Mouse (Mus musculus) adrenal gland, adult 8-10 months (tissue): ENCODE measurements at regions not wholly inside any gene's neighbourhood (a gene's known extent, or its start where the extent isn't known, plus 50 kb on each side); places are given as distances from the start of the nearest gene placed in this dataset.
"Not testable (repeated sequence)": the region's sequence is repeated elsewhere in the genome, so short reads cannot be mapped to it uniquely, and the experiment has no call there.

Experiments used
- DNase-seq: peaks from one replicate; pipeline ENCODE4 v3.0.0; 2022

GRCm38 (mm10) chr10:56783941-56784340 is 406.8 kb downstream of the Gja1 start:
- DNase-seq = peak; percentile 31

- DNase-seq = no peak
These were observed 411.0 kb downstream of the Gja1 start for GRCm38 (mm10) chr10:56788081-56788480.

- no peak for DNase-seq
These were observed 415.9 kb downstream of the Gja1 start for GRCm38 (mm10) chr10:56793074-56793473.

- DNase-seq = no peak
These were observed 418.3 kb downstream of the Gja1 start for GRCm38 (mm10) chr10:56795396-56795795.

GRCm38 (mm10) chr10:56799307-56799706 is 422.2 kb downstream of the Gja1 start:
- no peak for DNase-seq

GRCm38 (mm10) chr10:56799745-56800144 is 422.6 kb downstream of the Gja1 start:
- no peak for DNase-seq

GRCm38 (mm10) chr10:56809006-56809405 is 431.9 kb downstream of the Gja1 start:
- no peak for DNase-seq

GRCm38 (mm10) chr10:56822158-56822557 is 445.0 kb downstream of the Gja1 start:
- no peak for DNase-seq

- DNase-seq = no peak
These were observed 454.2 kb downstream of the Gja1 start for GRCm38 (mm10) chr10:56831331-56831730.

- DNase-seq = no peak
These were observed 454.8 kb downstream of the Gja1 start for GRCm38 (mm10) chr10:56831966-56832365.

- DNase-seq = no peak
These were observed 459.0 kb downstream of the Gja1 start for GRCm38 (mm10) chr10:56836130-56836529.

GRCm38 (mm10) chr10:56839006-56839495 is 461.9 kb downstream of the Gja1 start:
- no peak for DNase-seq

- no peak for DNase-seq
These were observed 462.4 kb downstream of the Gja1 start for GRCm38 (mm10) chr10:56839545-56839944.

- DNase-seq = peak; percentile 19
These were observed 463.6 kb downstream of the Gja1 start for GRCm38 (mm10) chr10:56840732-56841131.

GRCm38 (mm10) chr10:56841486-56841885 is 464.4 kb downstream of the Gja1 start:
- peak; percentile 23 for DNase-seq

- no peak for DNase-seq
These were observed 464.8 kb downstream of the Gja1 start for GRCm38 (mm10) chr10:56841973-56842372.

- DNase-seq = no peak
These were observed 475.4 kb downstream of the Gja1 start for GRCm38 (mm10) chr10:56852484-56852883.

- DNase-seq = no peak
These were observed 479.1 kb downstream of the Gja1 start for GRCm38 (mm10) chr10:56856186-56856585.

GRCm38 (mm10) chr10:56879744-56880143 is 502.6 kb downstream of the Gja1 start:
- DNase-seq = no peak

GRCm38 (mm10) chr10:56880154-56880591 is 503.0 kb downstream of the Gja1 start:
- DNase-seq = no peak

GRCm38 (mm10) chr10:56884456-56885410 is 507.6 kb downstream of the Gja1 start:
- DNase-seq = no peak

GRCm38 (mm10) chr10:56891530-56891929 is 514.4 kb downstream of the Gja1 start:
- DNase-seq = not testable (repeated sequence)

- DNase-seq = no peak
These were observed 515.6 kb downstream of the Gja1 start for GRCm38 (mm10) chr10:56892666-56893209.
